Mouse (Mus musculus) ES-CJ7 (cell line): ENCODE measurements around the gene Med25.

Experiments used
- DNase-seq: peaks from one replicate; pipeline ENCODE4 v3.0.0; 2011; ENCODE audit warnings: low read depth, low spot score

The Med25 gene

DNA sequence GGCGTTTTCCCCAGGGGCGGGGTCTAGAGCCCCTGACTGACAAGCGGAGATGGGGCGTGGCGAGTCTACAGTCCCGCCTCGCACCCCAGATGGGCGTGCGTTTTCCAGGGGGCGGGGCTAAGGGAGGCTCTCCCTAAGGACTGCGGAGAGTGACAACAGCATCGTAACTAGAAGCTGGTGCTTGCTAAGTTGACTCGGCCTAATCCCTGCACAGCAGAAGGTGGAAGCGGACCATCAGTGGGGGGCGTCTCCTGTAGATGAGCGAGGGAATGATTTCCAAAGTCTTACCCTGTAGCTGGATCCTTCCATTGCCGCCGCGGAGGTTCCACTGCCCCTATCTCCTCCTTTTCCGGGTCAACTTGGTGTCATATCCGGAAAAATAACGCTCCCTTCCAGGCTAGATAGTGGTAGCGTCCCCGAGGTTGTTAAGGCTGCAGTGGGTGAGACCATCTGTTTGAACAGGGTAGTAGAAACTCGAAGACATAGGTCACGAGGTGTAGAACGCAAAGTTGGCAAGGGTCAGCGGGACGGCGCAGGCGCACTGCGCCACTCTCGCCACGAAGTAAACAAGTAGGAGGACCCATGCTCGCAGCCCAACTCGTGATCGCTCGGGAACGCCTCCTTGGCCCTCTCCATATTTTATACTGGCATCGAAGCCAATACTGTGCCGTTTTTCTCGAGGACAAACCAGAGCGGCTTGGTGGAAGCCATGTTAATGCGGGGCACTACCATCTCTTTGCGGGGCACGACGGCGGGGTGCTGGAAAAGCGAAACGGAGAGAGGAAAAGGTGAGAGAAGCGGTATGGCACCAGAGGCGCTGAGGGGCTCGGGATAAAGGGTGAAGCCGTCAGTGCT, 43.7 kb downstream of the Med25 start, which contains the start of the genes Akt1s1 and Tbc1d17:
Akt1s1 (plus strand) TSS at position 431 of the 855 bp plus-strand sequence.
Tbc1d17 (minus strand) TSS at position 519 of the 855 bp plus-strand sequence.
- DNase-seq = peak; percentile 100

GRCm38 (mm10) chr7:44847772-44848171, 44.7 kb downstream of the Med25 start:
- no peak for DNase-seq

- DNase-seq = no peak
Observed at GRCm38 (mm10) chr7:44846804-44847203, 45.7 kb downstream of the Med25 start.

DNA sequence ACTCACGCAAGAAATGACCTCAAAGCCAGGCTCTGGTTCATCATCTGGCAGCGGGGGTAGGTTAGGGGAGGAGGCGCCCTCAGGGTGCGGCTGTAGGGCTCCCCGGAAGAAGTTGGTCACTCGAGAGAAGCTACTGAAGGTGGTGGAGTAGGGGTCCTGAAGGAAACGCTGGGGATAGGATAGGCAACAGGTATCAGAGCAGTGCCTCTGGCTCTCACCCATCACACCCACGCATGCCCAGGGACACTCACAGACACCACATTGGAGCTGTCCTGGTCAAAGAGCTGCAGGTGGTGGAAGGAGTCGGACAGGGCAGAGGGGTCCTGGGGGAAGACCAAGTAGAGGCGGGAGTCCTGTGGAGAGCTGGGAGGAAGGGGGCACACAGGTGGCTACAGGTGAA, 47.5 kb downstream of the Med25 start:
- DNase-seq = no peak

DNA sequence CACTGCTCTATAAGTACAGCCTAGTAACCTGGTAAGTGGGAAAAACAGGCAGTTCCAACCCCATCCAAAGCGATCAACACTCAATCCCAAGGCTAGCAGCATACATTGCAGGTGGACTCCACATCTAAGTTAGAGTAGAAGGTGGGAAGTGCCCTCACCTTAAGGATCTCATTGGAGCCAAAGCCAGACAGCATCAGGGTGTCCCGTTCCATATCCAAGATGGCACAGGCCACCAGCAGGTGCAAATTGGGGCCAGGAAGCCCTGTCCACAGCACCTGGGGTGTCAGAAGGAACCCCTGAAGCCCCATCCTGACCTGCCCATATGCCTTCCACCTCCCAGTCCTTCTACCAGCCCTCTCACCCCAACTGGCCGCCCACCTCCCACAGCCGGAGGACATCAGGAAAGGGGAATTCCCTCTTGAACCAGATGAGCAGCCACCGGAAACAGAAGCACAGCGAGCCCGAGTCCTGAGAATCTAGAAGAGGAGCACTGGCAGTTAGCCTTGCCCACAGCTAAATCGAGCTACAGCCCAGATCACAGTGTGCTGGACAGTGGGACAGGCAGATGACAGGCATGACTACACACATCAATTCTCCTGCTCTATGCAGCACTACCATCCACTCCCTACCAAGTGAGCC, 50.6 kb downstream of the Med25 start:
- no peak for DNase-seq

- no peak for DNase-seq
Observed at GRCm38 (mm10) chr7:44840426-44840825, 52.1 kb downstream of the Med25 start.

DNA sequence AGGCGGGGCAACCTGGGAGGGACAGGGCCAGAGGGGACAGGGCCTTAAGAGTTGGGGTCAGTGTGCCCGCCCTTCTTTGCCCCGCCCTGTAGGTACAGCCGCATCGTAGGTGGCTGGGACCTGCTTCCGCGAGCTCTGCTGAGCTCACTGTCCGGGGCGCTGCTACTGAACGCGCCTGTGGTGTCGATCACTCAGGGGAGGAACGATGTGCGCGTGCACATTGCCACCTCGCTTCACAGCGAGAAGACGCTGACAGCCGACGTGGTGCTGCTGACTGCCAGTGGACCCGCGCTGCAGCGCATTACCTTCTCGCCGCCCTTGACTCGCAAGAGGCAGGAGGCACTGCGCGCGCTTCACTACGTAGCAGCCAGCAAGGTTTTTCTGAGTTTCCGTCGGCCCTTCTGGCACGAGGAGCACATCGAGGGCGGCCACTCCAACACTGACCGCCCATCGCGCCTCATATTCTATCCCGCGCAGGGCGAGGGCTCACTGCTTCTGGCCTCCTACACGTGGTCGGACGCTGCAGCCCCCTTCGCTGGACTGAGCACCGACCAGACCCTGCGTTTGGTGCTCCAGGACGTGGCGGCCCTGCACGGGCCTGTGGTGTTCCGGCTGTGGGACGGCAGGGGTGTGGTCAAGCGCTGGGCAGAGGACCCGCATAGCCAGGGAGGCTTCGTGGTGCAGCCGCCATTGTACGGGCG, 52.9 kb downstream of the Med25 start:
- DNase-seq = peak; percentile 24

GRCm38 (mm10) chr7:44839171-44839490, 53.4 kb downstream of the Med25 start:
- DNase-seq = no peak

DNA sequence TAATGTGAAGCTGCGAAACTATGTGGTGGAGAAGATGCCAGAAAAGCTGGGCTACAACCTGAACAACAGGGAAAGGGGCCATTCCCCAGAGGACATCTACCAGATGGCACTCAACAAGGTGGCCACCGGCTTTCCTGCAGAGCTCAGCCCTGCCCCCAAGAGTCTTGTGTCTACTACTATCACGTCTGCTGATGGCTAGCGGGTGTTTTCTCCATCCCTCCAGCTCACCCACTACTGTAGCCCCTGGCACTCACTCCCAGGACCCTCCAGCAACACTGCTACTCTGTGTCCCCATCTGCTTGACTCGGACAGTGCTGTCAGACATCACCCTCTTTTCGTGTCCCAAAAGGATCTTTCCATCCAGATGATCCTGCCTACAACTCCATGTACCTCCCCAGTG, 54.4 kb downstream of the Med25 start:
- no peak for DNase-seq

- no peak for DNase-seq
Observed at GRCm38 (mm10) chr7:44836423-44837053, 56.0 kb downstream of the Med25 start.

DNA sequence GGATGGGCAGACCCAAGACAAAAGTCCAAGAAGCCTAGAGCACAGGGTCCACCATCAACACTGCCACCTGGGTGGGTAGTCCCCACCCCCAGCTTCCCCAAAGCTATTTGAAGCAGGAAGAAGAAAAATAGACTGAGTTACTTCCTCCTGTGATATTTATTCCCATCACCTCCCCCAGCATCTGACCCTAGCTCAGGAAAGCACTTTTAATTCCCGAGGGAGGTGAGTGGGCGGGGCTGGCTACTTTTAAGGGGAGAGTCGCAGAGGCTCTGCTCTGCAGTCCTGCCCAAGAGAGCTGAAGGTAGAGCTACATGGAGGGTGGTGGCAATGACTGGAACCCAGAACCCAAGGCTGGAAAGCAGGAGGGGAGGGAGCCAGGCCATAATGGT, 56.5 kb downstream of the Med25 start:
- no peak for DNase-seq

- DNase-seq = no peak
Observed at GRCm38 (mm10) chr7:44835373-44836015, 57.0 kb downstream of the Med25 start.

DNA sequence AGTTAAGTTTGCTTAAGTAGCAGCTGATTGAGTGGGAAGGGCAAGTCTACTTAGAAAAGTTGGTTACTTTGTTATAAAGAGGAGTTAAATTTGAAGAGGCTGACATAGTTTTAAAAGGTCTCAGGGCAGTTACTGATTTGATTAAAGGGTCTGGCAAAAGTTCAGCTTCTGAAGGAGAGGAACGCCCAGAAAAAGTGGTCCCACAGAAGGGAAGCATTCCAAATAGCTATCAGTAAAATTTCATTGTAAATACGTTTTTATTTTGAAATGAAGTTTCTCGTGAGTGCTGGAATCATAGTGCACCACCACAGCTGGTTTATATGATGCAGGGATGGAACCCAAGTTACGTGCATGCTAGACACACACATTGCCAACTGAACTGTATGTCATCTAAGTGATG, 59.7 kb downstream of the Med25 start:
- DNase-seq = no peak

DNA sequence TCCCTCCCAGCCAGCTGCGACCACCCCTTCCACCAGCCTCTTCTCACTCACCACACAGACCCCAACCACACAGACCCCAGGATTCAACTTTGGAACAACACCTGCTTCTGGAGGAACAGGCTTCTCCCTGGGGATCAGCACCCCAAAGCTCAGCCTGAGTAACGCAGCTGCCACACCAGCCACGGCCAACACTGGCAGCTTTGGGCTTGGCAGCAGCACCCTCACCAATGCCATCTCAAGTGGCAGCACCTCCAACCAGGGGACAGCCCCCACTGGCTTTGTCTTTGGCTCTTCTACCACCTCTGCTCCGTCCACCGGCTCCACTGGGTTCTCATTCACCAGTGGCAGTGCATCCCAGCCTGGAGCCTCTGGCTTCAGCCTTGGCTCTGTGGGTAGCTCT, 63.8 kb downstream of the Med25 start:
- no peak for DNase-seq

DNA sequence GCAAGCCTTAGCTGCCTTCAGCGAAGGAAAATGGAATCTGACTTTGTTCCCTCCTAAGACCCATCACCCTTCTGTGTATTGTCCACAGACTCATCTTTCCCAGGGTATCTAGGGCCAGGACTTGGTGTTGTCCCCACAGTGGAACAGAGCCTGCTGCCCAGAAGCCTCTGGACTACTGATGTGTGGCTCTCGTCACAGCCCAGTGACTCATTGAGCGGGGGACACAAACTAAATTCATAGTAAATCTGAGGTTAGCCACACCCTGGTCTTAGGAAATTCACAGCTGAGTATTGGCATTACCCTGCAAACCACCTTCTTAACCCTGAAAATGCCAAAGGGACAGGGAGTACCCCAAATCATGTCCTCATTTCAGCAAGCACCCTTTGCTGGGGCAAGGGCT, 65.7 kb downstream of the Med25 start:
- no peak for DNase-seq
